Mouse (Mus musculus): ENCODE results near the gene Cant1.
"Not testable (repeated sequence)": the region's sequence is repeated elsewhere in the genome, so short reads cannot be mapped to it uniquely, and the experiment has no call there.

- not testable (repeated sequence) for TF ChIP-seq CHD2 (IDR thresholded peaks at IDR 0.05; ENCODE audit: low read depth, low read length); ZC3H11A (IDR thresholded peaks at IDR 0.05; ENCODE audit: borderline replicate concordance, low read depth, low read length); HCFC1 (IDR thresholded peaks at IDR 0.05; ENCODE audit: borderline replicate concordance, insufficient read depth, low read length); MAFK (IDR thresholded peaks at IDR 0.05; ENCODE audit: insufficient read depth, low read depth, low read length)
Observed at GRCm38 (mm10) chr11:118376323-118376722, 42.6 kb downstream of the Cant1 start.
